Mouse (Mus musculus) naive thymus-derived CD4-positive, alpha-beta T cell, adult 5 months (primary cell): ENCODE data around the gene Olfr538. TPM values are rescaled to one million over a fixed set of nuclear protein-coding genes. Genes with fewer than 3 reads are reported as not detected.

Experiments
- polyA plus RNA-seq: library from polyadenylated mRNA; unstranded; fragments of 100-300 nt; shearing (Covaris generic); gene quantifications from one replicate; pipeline ENCODE4 v1.2.1, GENCODE M21; 2017

Olfr538 gene
- not detected for polyA plus RNA-seq

DNA sequence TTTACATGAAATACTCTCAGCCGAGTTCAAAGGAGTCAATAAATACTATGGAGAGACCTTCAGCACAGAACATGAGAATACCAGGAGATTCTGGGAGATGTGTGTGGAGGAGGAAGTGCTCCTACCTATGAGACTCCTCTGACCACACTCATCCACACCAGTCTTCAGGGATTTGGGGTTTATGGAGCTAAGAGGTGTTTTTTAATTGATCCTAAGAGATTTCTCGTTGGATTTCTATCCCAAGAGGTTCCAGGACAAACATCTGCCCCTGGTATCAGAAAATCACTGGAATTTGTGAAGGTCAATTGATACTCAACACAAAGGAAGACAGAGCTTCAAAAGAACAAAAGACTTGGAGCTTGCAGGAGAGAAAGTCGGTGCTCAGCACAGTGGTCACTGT lies at the start of gene Olfr538:
Gene Olfr538, plus strand, starts transcription at position 301 of the 400 bp plus-strand sequence.

DNA sequence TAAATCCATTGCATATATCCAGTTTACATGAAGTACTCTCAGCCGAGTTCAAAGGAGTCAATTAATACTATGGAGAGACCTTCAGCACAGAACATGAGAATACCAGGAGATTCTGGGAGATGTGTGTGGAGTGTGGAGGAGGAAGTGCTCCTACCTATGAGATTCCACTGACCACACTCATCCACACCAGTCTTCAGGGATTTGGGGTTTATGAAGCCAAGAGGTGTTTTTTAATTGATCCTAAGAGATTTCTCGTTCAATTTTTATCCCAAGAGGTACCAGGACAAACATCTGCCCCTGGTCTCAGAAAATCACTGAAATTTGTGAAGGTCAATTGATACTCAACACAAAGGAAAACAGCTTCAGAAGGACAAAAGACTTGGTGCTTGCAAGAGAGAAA lies 33.3 kb downstream of the Olfr538 start, which contains the start of gene Olfr46:
Gene Olfr46, plus strand, starts transcription at position 301 of the 400 bp plus-strand sequence.

Other genes starting within 250 kb of the Olfr538 start
- 0.10 TPM for gene Olfr525, start 247.0 kb upstream of the Olfr538 start, polyA plus RNA-seq
- gene Olfr527, start 233.9 kb upstream of the Olfr538 start, polyA plus RNA-seq, result not detected
- gene Olfr60, start 206.2 kb upstream of the Olfr538 start, polyA plus RNA-seq, result not detected
- gene Olfr530, start 191.6 kb upstream of the Olfr538 start, polyA plus RNA-seq, result 0.24 TPM
- not detected for gene Olfr531, start 165.0 kb upstream of the Olfr538 start, polyA plus RNA-seq
- not detected for gene Olfr532, start 146.2 kb upstream of the Olfr538 start, polyA plus RNA-seq
- gene Olfr533, start 104.5 kb upstream of the Olfr538 start, polyA plus RNA-seq, result not detected
- gene Olfr535, start 83.7 kb upstream of the Olfr538 start, polyA plus RNA-seq, result not detected
- not detected for gene Olfr536, start 60.5 kb upstream of the Olfr538 start, polyA plus RNA-seq
- not detected for gene Olfr46, start 33.4 kb downstream of the Olfr538 start, polyA plus RNA-seq
- gene Olfr61, start 61.1 kb downstream of the Olfr538 start, polyA plus RNA-seq, result not detected
- gene Olfr53, start 78.6 kb downstream of the Olfr538 start, polyA plus RNA-seq, result not detected
- gene Olfr539, start 92.0 kb downstream of the Olfr538 start, polyA plus RNA-seq, result not detected
- not detected for gene Olfr45, start 114.1 kb downstream of the Olfr538 start, polyA plus RNA-seq
- gene Olfr541, start 129.4 kb downstream of the Olfr538 start, polyA plus RNA-seq, result not detected
- not detected for gene Cyp2e1, start 195.9 kb downstream of the Olfr538 start, polyA plus RNA-seq
- 0.47 TPM for gene Syce1, start 220.0 kb downstream of the Olfr538 start, polyA plus RNA-seq